Mouse (Mus musculus) lung, adult 2 months (tissue): ENCODE measurements around the gene Olfr31.
A peak's percentile ranks its signal among the peaks of the same experiment; 100 is the strongest.

ENCODE experiments used
- CTCF ChIP-seq: fragments of 200-500 bp; IDR thresholded peaks from 2 replicates; pipeline ENCODE4 v1.5.1; 2011; ENCODE audit warnings: mild to moderate bottlenecking, low read length, control low read depth; ENCODE audit not compliant: insufficient read depth
- POLR2A ChIP-seq: fragments of 200-500 bp; IDR thresholded peaks from 2 replicates; pipeline ENCODE4 v1.6.1; 2011; ENCODE audit warnings: low read depth, mild to moderate bottlenecking, control low read depth, low read length, borderline replicate concordance; ENCODE audit errors: extremely low read depth

GRCm38 (mm10) chr14:14345948-14346812 is 23.6 kb downstream of the Olfr31 start, which contains the start of gene Il3ra:
- TF ChIP-seq CTCF (no peak), POLR2A (peak; percentile 41; the same call in 1 of the 2 replicates)
